Mouse (Mus musculus) intestine, embryonic 16.5 days (tissue): ENCODE measurements around the gene Slc44a2. TPM values are rescaled to one million over a fixed set of nuclear protein-coding genes. Genes with fewer than 3 reads are reported as not detected.
A peak's percentile ranks its signal among the peaks of the same experiment; 100 is the strongest.

Source experiments
- ATAC-seq: fragments of 200-750 bp; cut with Nextera tagmentation; 2 replicates; pipeline ENCODE4 v1.8.0; 2017; ENCODE audit warnings: moderate TSS enrichment, moderate library complexity
- H3K27ac ChIP-seq: fragments of 300-500 bp; sonication (generic); 2 replicates; pipeline ENCODE4 v1.5.1; 2014; ENCODE audit warnings: mild to moderate bottlenecking, low read length
- H3K27me3 ChIP-seq: fragments of 300-500 bp; sonication (generic); replicated peaks from 2 replicates; pipeline ENCODE4 v1.6.1; 2014; ENCODE audit warnings: low read length, control low read depth, mixed read lengths; ENCODE audit not compliant: control insufficient read depth, insufficient read depth
- H3K36me3 ChIP-seq: fragments of 300-500 bp; sonication (generic); 2 replicates; pipeline ENCODE4 v1.6.1; 2014; ENCODE audit warnings: low read length, control low read depth; ENCODE audit not compliant: control insufficient read depth, insufficient read depth
- H3K4me1 ChIP-seq: fragments of 300-500 bp; sonication (generic); 2 replicates; pipeline ENCODE4 v1.6.1; 2014; ENCODE audit warnings: low read length, control low read depth, mixed read lengths; ENCODE audit not compliant: control insufficient read depth, insufficient read depth
- H3K4me2 ChIP-seq: fragments of 300-500 bp; sonication (generic); 2 replicates; pipeline ENCODE4 v1.6.1; 2014; ENCODE audit warnings: low read depth, low read length, control low read depth
- H3K4me3 ChIP-seq: fragments of 300-500 bp; sonication (generic); 2 replicates; pipeline ENCODE4 v1.5.1; 2014; ENCODE audit warnings: mild to moderate bottlenecking, low read length
- H3K9ac ChIP-seq: fragments of 300-500 bp; sonication (generic); 2 replicates; pipeline ENCODE4 v1.6.1; 2014; ENCODE audit warnings: low read depth, low read length
- H3K9me3 ChIP-seq: fragments of 300-500 bp; sonication (generic); 2 replicates; pipeline ENCODE4 v1.6.1; 2016; ENCODE audit warnings: low read length, control low read depth; ENCODE audit not compliant: control insufficient read depth
- WGBS: fragments of 180-500 bp; shearing (Covaris S2); extraction: QIAGEN DNeasy Blood & Tissue Kit; methylation state at CpG from one replicate; pipeline ENCODE4 v1.1.7; 2014; 5-methylcytosine and 5-hydroxymethylcytosine counted together
- polyA plus RNA-seq: library from polyadenylated mRNA; unstranded; fragments of >200 nt; fragmentation: Nextera tagmentation; extraction: Ambion mirVana; gene quantifications from 2 replicates; pipeline ENCODE4 v1.2.1, GENCODE M21; 2015

Gene Slc44a2
- 44.6 and 50.2 TPM in 2 replicates for polyA plus RNA-seq

- H3K4me3 ChIP-seq = peak within 1 kb of the TSS; percentile 74
- peak within 1 kb of the TSS; percentile 84 for H3K4me2 ChIP-seq
- 1% methylated on average over 52 of the region's 52 CpGs for WGBS
- peak within 1 kb of the TSS; percentile 77 for H3K9ac ChIP-seq
- peak; percentile 95 for ATAC-seq
- no peaks in the 10 kb centered on the region for H3K9me3 ChIP-seq
- H3K27me3 ChIP-seq = no peaks in the 10 kb centered on the region
- peak within 1 kb of the TSS; percentile 48 for H3K27ac ChIP-seq
- peaks cover 13% of the 10 kb centered on the region for H3K4me1 ChIP-seq
- H3K36me3 ChIP-seq = no peaks in the 10 kb centered on the region
These were observed at the start of gene Slc44a2 for GRCm38 (mm10) chr9:21320619-21321512. TSS of gene Slc44a2 (plus strand) at chr9:21320698.

- Histone ChIP-seq H3K9ac (no peak overlapping the region), H3K4me1 (0 out of 2 replicates have a peak, but pooled peaks cover 1% of the 10 kb centered on the region), H3K4me3 (no peak overlapping the region), H3K9me3 (no peaks in the 10 kb centered on the region), H3K4me2 (no peak overlapping the region), H3K27me3 (no peaks in the 10 kb centered on the region), H3K36me3 (peaks cover 43% of the 10 kb centered on the region), H3K27ac (no peak overlapping the region)
- WGBS = 93% methylated on average over 9 of the region's 9 CpGs
- ATAC-seq = no peak
These were observed 48.1 kb upstream of the Slc44a2 start for GRCm38 (mm10) chr9:21272391-21272790.

DNA sequence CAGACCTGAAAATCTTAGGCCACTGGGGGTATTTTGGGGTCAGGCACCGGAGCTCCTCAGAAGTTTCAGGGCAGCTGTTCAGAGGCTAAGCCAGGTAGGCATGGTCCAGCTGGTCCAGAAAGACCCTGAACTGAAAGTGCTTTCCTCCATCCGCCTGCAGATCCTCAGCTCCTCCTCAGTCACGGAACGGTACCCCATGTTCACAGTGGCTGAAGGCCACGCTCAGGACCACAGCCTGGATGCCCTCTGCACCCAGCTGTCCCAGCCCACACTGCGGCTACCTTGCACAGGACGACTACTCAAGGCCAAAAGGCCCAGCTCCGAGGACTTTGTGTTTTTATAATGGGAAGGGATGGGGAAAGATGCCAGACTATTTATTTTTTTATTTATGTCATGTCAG, 47.4 kb upstream of the Slc44a2 start:
- no peak for ATAC-seq
- Histone ChIP-seq H3K27me3 (no peaks in the 10 kb centered on the region), H3K36me3 (peaks cover 48% of the 10 kb centered on the region), H3K4me2 (no peak overlapping the region), H3K9ac (no peak overlapping the region), H3K4me1 (no peaks in the 10 kb centered on the region), H3K9me3 (no peaks in the 10 kb centered on the region), H3K4me3 (no peak overlapping the region), H3K27ac (no peak overlapping the region)
- 87% methylated on average over 8 of the region's 8 CpGs for WGBS

GRCm38 (mm10) chr9:21273520-21274228, 46.8 kb upstream of the Slc44a2 start:
- Histone ChIP-seq H3K27ac (no peak overlapping the region), H3K36me3 (peaks cover 44% of the 10 kb centered on the region), H3K9me3 (no peaks in the 10 kb centered on the region), H3K4me3 (no peak overlapping the region), H3K27me3 (no peaks in the 10 kb centered on the region), H3K4me1 (no peaks in the 10 kb centered on the region), H3K9ac (no peak overlapping the region), H3K4me2 (no peak overlapping the region)
- WGBS = 85% methylated on average over 7 of the region's 7 CpGs
- ATAC-seq = no peak

GRCm38 (mm10) chr9:21274336-21274735, 46.2 kb upstream of the Slc44a2 start:
- Histone ChIP-seq H3K4me2 (no peak overlapping the region), H3K9me3 (no peaks in the 10 kb centered on the region), H3K4me1 (no peaks in the 10 kb centered on the region), H3K9ac (no peak overlapping the region), H3K27ac (no peak overlapping the region), H3K36me3 (peaks cover 46% of the 10 kb centered on the region), H3K4me3 (no peak overlapping the region), H3K27me3 (no peaks in the 10 kb centered on the region)
- 91% methylated on average over 3 of the region's 3 CpGs for WGBS
- ATAC-seq = no peak

DNA sequence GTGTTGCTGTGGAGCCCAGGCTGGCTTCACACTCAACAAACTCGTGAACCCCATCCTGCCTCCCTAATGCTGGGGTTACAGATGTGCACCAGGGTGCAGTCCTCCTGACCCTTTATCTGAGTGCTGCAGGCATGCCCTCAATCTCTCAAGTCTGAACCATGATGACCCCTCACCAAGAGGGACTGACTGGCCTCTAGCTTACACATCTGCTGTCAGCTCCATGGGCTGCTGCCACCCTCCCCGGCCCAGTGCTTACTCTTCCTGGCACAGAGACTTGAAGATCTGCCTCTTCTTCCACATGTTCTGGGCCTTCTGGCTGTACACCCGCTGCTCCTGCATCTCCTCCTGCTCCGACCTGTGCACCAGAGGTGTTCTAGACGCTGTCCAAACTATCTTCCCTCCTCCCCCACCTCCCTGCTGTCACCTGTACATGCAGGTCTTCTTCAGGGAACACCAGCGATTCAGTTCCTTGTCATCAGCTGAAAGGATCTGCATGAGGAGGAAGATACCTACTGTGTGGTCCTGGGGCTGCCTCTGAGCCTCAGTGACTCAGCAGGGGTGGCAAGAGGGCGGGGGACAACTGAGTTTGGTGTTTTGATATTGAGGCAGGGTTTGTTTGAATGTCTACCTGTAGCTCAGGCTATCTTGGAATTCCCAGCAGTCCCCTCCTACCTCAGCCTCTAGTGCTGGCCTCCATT, 45.3 kb upstream of the Slc44a2 start:
- 86% methylated on average over 7 of the region's 7 CpGs for WGBS
- no peak overlapping the region for H3K4me3 ChIP-seq
- no peak overlapping the region for H3K27ac ChIP-seq
- no peaks in the 10 kb centered on the region for H3K4me1 ChIP-seq
- H3K9me3 ChIP-seq = no peaks in the 10 kb centered on the region
- H3K27me3 ChIP-seq = no peaks in the 10 kb centered on the region
- no peak overlapping the region for H3K4me2 ChIP-seq
- H3K36me3 ChIP-seq = peaks cover 53% of the 10 kb centered on the region
- no peak; the same call in 1 of the 2 replicates for ATAC-seq
- H3K9ac ChIP-seq = no peak overlapping the region

GRCm38 (mm10) chr9:21275727-21276126, 44.8 kb upstream of the Slc44a2 start:
- 89% methylated on average over 12 of the region's 12 CpGs for WGBS
- no peak for ATAC-seq
- H3K9me3 ChIP-seq = no peaks in the 10 kb centered on the region

DNA sequence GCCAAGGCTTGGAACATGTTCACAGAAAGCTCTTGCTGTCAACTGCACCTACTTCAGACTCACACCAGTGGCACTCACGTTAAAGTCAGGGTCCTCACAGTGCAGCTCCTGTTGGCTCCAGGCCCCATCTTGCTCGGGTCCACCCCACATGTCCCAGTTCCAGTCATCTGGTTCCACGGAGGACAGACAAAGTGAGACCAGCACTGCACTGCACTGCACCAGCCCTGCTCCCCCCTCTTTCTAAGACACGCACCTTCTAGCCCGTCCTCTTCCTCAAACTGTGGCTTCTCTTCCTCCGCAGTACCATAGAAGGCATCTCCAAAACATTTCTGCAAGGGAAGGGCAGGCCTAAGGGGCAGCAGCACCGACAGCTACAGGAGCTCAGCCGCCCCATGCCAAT, 44.2 kb upstream of the Slc44a2 start:
- no peaks in the 10 kb centered on the region for H3K9me3 ChIP-seq
- H3K27ac ChIP-seq = no peak overlapping the region
- H3K4me1 ChIP-seq = no peaks in the 10 kb centered on the region
- WGBS = 89% methylated on average over 8 of the region's 8 CpGs
- no peak overlapping the region for H3K4me3 ChIP-seq
- H3K4me2 ChIP-seq = no peak overlapping the region
- no peaks in the 10 kb centered on the region for H3K27me3 ChIP-seq
- H3K9ac ChIP-seq = no peak overlapping the region
- 0 out of 2 replicates have a peak, but pooled peaks have one; percentile 22 for ATAC-seq
- peaks cover 57% of the 10 kb centered on the region for H3K36me3 ChIP-seq

More at GRCm38 (mm10) chr9:21275727-21276126, 44.8 kb upstream of the Slc44a2 start:
- Histone ChIP-seq H3K36me3 (peaks cover 53% of the 10 kb centered on the region), H3K4me3 (no peak overlapping the region), H3K9ac (no peak overlapping the region), H3K4me1 (no peaks in the 10 kb centered on the region), H3K27me3 (no peaks in the 10 kb centered on the region), H3K27ac (no peak overlapping the region), H3K4me2 (no peak overlapping the region)

DNA sequence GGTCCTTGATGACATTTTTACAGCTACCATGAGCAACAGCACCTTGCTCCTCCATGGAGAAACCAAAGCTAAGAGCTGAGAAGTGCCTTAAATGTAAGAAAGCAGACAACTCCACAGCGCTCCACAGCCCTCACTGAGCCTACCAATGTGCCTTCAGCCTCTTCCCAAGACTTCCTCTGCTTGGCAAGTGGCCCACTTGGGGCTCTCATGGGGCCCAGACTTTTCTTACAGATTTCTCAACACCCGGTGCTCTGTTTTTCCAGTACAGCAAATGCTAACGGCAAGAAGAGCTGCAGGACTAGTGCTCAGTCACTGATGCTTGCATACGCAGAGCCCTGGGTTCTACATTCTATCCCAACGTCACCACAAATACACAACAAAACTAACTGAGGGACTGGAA, 42.7 kb upstream of the Slc44a2 start:
- Histone ChIP-seq H3K4me1 (no peaks in the 10 kb centered on the region), H3K27ac (no peak overlapping the region), H3K4me2 (no peak overlapping the region), H3K9me3 (no peaks in the 10 kb centered on the region), H3K9ac (no peak overlapping the region), H3K4me3 (no peak overlapping the region), H3K27me3 (no peaks in the 10 kb centered on the region), H3K36me3 (peaks cover 52% of the 10 kb centered on the region)
- no peak for ATAC-seq
- WGBS = 94% methylated on average over 5 of the region's 5 CpGs
